Mouse (Mus musculus) left cerebral cortex, adult 2 months (tissue): Measurements from ENCODE around the gene Trappc3. TPM values are rescaled to one million over a fixed set of nuclear protein-coding genes. Genes with fewer than 3 reads are reported as not detected.

Experiments
- DNase-seq, 2 experiments: peaks; one replicate each; pipeline ENCODE4 v3.0.0; 2021 to 2022; ENCODE audit warnings: low spot score in 2 of 2, mixed read lengths in 1 of 2; ENCODE audit errors: extremely low spot score in 1 of 2
- H3K27ac ChIP-seq: fragments of 200-600 bp; 2 replicates; pipeline ENCODE4 v1.8.1; 2022
- H3K4me3 ChIP-seq: fragments of 200-600 bp; 2 replicates; pipeline ENCODE4 v1.8.1; 2022
- CTCF ChIP-seq: fragments of 200-600 bp; IDR thresholded peaks from 2 replicates; pipeline ENCODE4 v1.8.1; 2022; ENCODE audit warnings: antibody characterized with exemption, mild to moderate bottlenecking, moderate library complexity
- intact Hi-C: fragments of 180-260 bp; cut with DNase I; formaldehyde crosslinking; loops from one replicate; pipeline ENCODE4 v1.15.1; 2025
- total RNA-seq, 2 experiments: library from RNA; stranded (reverse); gene quantifications; 2 replicates each; pipeline ENCODE4 v1.2.3; 2021

Trappc3 gene
- total RNA-seq, 2 experiments from 2014 or later, result 77.0 to 87.5 TPM

- intact Hi-C loops, result loop anchor here (5.0 kb wide), 1 partner anchor 173 kb away; no protein-coding TSS in a partner anchor
- peak overlapping the region; percentile 56 for H3K27ac ChIP-seq
- no peak for TF ChIP-seq CTCF
- H3K4me3 ChIP-seq, result no peak overlapping the region
- no peak for DNase-seq
Measured at GRCm38 (mm10) chr4:126260520-126261201, 1.5 kb upstream of the Trappc3 start.

DNA sequence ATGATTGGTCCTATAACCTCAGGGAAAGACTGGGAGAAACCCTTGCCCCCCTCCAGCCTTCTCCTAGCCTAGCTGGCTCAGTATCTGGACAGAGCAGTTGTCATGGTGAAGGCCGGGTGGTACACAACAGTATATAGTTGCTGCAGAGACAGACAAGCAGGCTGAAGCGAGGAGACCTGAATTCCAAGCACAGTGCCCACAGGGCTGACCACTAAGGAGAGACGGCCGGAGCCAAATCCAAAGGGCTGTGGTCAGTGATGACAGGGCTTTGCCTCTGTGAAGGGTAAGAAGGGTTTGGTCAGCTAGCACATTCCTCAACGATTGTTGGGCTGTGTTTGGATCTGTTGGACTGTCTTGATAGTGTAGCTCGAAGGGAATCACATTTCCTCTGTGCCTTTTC lies 859 bp upstream of the Trappc3 start:
- H3K27ac ChIP-seq, result peak overlapping the region; percentile 56
- TF ChIP-seq CTCF, result no peak
- intact Hi-C loops, result loop anchor here (5.0 kb wide), 1 partner anchor 174 kb away; no protein-coding TSS in a partner anchor
- no peak for DNase-seq
- no peak overlapping the region; the same call in 1 of the 2 replicates for H3K4me3 ChIP-seq

DNA sequence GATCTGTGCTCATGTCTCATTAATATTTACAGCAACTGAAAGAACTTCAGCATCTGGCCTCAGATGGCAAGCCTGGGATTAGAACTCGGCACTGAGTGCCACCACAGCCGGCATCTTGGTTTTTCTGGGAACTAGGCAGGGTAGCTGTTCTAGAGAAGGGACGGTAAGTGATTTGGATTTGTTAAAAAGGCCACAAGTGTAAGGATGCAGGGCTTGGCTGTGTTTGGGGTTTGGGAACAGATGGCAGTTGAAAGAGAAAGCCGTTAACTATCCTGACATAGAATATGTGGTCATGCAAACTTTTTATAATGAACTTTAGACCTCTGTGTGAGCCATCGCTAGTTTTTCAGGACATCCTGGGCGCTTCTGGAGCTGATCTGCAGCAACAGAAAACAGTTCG lies 450 bp upstream of the Trappc3 start:
- TF ChIP-seq CTCF, result no peak
- intact Hi-C loops, result loop anchor here (1.0 to 5.0 kb wide), 4 partner anchors 34 to 174 kb away; no protein-coding TSS in a partner anchor
- Histone ChIP-seq H3K27ac (peak overlapping the region; percentile 56), H3K4me3 (no peak overlapping the region)
- DNase-seq, result no peak

- no peak for TF ChIP-seq CTCF
- no peak overlapping the region for H3K27ac ChIP-seq
- intact Hi-C loops, result no loop called here
- H3K4me3 ChIP-seq, result no peak overlapping the region
- DNase-seq, result no peak
Measured at GRCm38 (mm10) chr4:126269292-126269691, 7.2 kb downstream of the Trappc3 start.

GRCm38 (mm10) chr4:126273753-126274152 lies 11.6 kb downstream of the Trappc3 start:
- no peak overlapping the region for H3K4me3 ChIP-seq
- peak overlapping the region; percentile 40; the same call in 1 of the 2 replicates for H3K27ac ChIP-seq
- intact Hi-C loops, result no loop called here
- DNase-seq, result peak in 1 of 2 experiments; percentile 37
- TF ChIP-seq CTCF, result peak; percentile 43

- intact Hi-C loops, result no loop called here
- DNase-seq, result no peak
- Histone ChIP-seq H3K27ac (no peak overlapping the region), H3K4me3 (no peak overlapping the region)
- TF ChIP-seq CTCF, result no peak
Measured at GRCm38 (mm10) chr4:126275081-126275480, 13.0 kb downstream of the Trappc3 start.

GRCm38 (mm10) chr4:126275681-126276131 lies 13.6 kb downstream of the Trappc3 start:
- no peak for DNase-seq
- Histone ChIP-seq H3K27ac (no peak overlapping the region), H3K4me3 (no peak overlapping the region)
- intact Hi-C loops, result no loop called here
- TF ChIP-seq CTCF, result no peak

DNA sequence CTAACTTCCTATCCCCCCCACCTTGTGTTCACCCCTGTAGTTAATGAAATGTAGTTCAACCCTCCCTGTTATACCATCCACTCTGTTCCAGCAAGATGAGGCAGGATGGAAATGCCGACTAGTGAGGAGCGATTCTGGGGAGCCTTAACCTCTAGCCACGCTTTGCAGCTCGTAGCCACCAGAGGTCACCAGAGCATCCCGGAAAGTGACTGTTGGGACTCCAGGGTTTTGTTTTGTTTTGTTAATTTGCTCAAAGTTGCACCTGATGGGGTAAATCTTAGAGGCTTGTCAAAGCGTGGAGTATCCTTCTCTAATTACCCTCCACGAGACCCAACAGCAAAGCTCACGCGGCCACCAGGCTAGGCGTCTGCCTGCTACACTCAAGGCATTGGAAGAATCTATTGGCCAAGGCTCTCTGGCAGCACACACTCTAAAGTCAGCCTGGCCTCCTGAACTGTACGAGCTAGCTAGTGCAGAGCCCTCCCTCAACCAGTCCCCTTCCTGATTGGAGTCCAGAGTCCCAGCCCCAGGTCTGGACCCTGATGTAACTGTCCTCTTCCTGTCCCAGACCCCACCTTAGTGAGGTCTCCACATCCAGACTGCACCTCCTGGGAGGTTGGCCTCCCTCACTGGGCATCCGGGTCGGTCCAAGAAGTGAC lies 15.9 kb downstream of the Trappc3 start:
- peak; percentile 60 for TF ChIP-seq CTCF
- no peak overlapping the region for H3K4me3 ChIP-seq
- no peak for DNase-seq
- H3K27ac ChIP-seq, result no peak overlapping the region
- intact Hi-C loops, result loop anchor here (2.0 kb wide), 1 partner anchor 33 kb away; no protein-coding TSS in a partner anchor

- no peak overlapping the region for H3K4me3 ChIP-seq
- no peak overlapping the region for H3K27ac ChIP-seq
- TF ChIP-seq CTCF, result no peak
- intact Hi-C loops, result loop anchor here (2.0 kb wide), 1 partner anchor 32 kb away; no protein-coding TSS in a partner anchor
- DNase-seq, result no peak
Measured at GRCm38 (mm10) chr4:126278565-126278915, 16.4 kb downstream of the Trappc3 start.

DNA sequence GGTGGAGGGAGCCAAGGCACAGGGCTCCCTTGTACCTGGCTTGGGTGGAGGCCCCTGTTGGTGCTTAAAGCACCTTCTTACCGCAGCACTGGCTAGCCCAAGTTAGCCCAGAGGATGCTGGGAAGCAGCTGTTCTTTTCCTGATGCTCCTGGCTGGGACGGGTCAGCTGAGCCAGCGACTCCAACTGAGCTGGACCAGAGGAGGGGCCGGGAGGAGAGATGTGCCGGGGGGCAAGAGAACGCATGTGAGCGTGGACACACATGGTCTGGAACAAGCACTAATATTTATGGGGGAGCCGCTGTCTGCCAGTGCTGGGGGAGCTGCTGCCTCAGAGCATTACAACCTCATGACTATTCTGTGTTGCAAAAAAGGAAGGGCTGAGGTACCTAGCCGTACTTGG lies 16.8 kb downstream of the Trappc3 start:
- TF ChIP-seq CTCF, result no peak
- Histone ChIP-seq H3K4me3 (no peak overlapping the region), H3K27ac (no peak overlapping the region)
- intact Hi-C loops, result loop anchor here (2.0 kb wide), 1 partner anchor 32 kb away; no protein-coding TSS in a partner anchor
- no peak for DNase-seq

- DNase-seq, result no peak
- H3K27ac ChIP-seq, result no peak overlapping the region
- H3K4me3 ChIP-seq, result no peak overlapping the region
- intact Hi-C loops, result no loop called here
- TF ChIP-seq CTCF, result no peak
Measured at GRCm38 (mm10) chr4:126281706-126282105, 19.6 kb downstream of the Trappc3 start.

DNA sequence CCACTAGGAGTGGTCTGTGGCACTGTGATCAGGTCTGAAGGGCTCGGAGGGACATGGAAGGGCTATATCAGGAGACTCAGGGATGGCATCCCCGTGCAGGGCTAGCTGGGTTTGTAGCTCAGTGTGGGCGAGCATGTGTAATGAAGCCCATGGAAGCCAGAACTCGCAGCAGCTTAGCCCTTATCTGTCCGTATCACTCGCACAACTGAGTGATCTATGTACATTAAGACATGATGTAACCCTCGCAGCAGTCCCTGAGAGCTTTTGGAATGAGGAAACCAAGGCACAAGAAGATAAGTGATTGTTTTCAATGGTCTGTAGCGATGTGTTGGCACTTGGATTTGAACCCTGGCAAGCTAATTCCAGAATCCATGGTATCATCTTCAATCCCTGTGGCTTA lies 21.5 kb downstream of the Trappc3 start:
- no peak for TF ChIP-seq CTCF
- H3K27ac ChIP-seq, result no peak overlapping the region
- no peak overlapping the region for H3K4me3 ChIP-seq
- intact Hi-C loops, result no loop called here
- no peak for DNase-seq

DNA sequence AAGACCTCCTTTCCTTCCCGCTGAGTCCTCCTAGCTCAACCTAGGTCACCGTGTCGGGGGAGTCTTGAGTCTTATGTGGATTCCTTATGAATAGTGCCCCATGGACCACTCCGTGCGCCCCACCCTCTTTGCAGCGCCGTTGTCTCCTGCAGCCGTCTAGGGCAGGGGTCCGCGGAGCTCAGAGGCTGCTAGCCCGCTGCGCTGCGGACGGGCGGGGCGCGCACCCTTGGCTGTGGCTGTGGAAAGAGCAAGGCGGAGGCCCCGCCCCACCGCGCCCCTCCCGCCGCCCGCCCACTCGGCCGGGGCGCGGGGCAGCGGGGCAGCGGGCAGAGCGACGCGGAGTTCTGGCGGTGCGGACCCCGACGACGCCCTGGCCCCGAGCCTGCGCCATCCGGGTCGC lies 24.4 kb downstream of the Trappc3 start, which contains the start of gene Col8a2:
TSS of gene Col8a2 (plus strand) at position 302 of the 400 bp plus-strand sequence.
- Histone ChIP-seq H3K4me3 (no peak within 1 kb of the TSS), H3K27ac (no peak within 1 kb of the TSS)
- DNase-seq, result no peak
- no peak for TF ChIP-seq CTCF
- intact Hi-C loops, result no loop called here
